Mouse (Mus musculus) heart, adult 2 months (tissue): ENCODE measurements around the gene Mpnd.

Experiments used
- CTCF ChIP-seq: fragments of 200-600 bp; IDR thresholded peaks from 2 replicates; pipeline ENCODE4 v1.8.1; 2022; ENCODE audit warnings: antibody characterized with exemption, mild to moderate bottlenecking, moderate library complexity
- EP300 ChIP-seq: fragments of 200-500 bp; IDR thresholded peaks from 2 replicates; pipeline ENCODE4 v1.6.1; 2011; ENCODE audit warnings: low read depth, low read length, control low read depth; ENCODE audit not compliant: insufficient read depth
- POLR2A ChIP-seq: fragments of 200-500 bp; IDR thresholded peaks from 2 replicates; pipeline ENCODE4 v1.6.1; 2011; ENCODE audit warnings: mild to moderate bottlenecking, low read depth, low read length, control low read depth; ENCODE audit not compliant: insufficient read depth

DNA sequence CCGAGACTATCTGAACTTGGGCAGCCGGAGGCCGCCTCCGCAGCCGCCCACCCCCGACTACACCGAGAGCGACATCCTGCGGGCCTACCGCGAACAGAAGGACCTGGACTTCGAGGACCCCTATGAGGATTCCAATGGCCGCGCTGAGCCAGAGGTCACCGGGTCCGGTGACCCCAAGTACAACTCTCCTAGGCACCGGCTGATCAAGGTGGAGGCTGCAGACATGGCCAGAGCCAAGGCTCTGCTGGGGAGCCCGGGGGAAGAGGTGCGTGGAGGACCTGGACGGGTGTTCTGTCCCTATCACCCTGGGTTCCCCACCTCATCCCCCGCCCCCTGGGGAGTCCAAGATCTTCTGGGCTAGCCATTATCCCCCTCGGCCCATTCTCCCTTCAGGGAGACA is 34.1 kb upstream of the Mpnd start:
- no peak for TF ChIP-seq CTCF
- TF ChIP-seq POLR2A, result no peak
- no peak for TF ChIP-seq EP300
